Mouse (Mus musculus): Measurements from ENCODE around the gene 2610318N02Rik. TPM values are rescaled to one million over a fixed set of nuclear protein-coding genes. Genes with fewer than 3 reads are reported as not detected.
A peak's percentile ranks its signal among the peaks of the same experiment; 100 is the strongest.

2610318N02Rik gene
- polyA plus RNA-seq, 1 experiment from 2014 or later = 25.8 TPM

GRCm38 (mm10) chr16:17132906-17133200 is 7.9 kb upstream of the 2610318N02Rik start:
- Histone ChIP-seq H3K27ac (replicated peaks) (peak overlapping the region; percentile 19; the same call in 1 of the 2 replicates), H3K9me3 (no peaks in the 10 kb centered on the region), H3K4me3 (peak overlapping the region; percentile 76), H3K27me3 (no peaks in the 10 kb centered on the region), H3K4me2 (peak overlapping the region; percentile 97), H3K4me1 (replicated peaks) (peaks cover 22% of the 10 kb centered on the region), H3K9ac (peak overlapping the region; percentile 63; the same call in 1 of the 2 replicates), H3K36me3 (no peaks in the 10 kb centered on the region)
- WGBS = 38% methylated on average over 7 of the region's 7 CpGs
- ATAC-seq (ENCODE audit: low read depth) = peak; percentile 29; the same call in 1 of the 2 replicates

- no peaks in the 10 kb centered on the region for H3K36me3 ChIP-seq
- H3K4me2 ChIP-seq = peak within 1 kb of the TSS; percentile 97
- H3K9ac ChIP-seq = peak within 1 kb of the TSS; percentile 80
- H3K9me3 ChIP-seq = no peaks in the 10 kb centered on the region
- WGBS = under 1% methylated on average over 47 of the region's 47 CpGs
- peaks cover 22% of the 10 kb centered on the region for H3K4me1 ChIP-seq (replicated peaks)
- peak within 1 kb of the TSS; percentile 87 for H3K27ac ChIP-seq (replicated peaks)
- H3K4me3 ChIP-seq = peak within 1 kb of the TSS; percentile 76
- H3K27me3 ChIP-seq = no peaks in the 10 kb centered on the region
- peak; percentile 99 for ATAC-seq (ENCODE audit: low read depth)
Observed at GRCm38 (mm10) chr16:17132089-17132905, 7.3 kb upstream of the 2610318N02Rik start, which contains the start of gene Sdf2l1. Gene Sdf2l1, minus strand, starts transcription at chr16:17132383.

- ATAC-seq (ENCODE audit: low read depth) = peak; percentile 15
- WGBS = 3% methylated on average over 43 of the region's 43 CpGs
- peaks cover 22% of the 10 kb centered on the region for H3K4me1 ChIP-seq (replicated peaks)
Observed at GRCm38 (mm10) chr16:17131191-17132088, 6.5 kb upstream of the 2610318N02Rik start.

GRCm38 (mm10) chr16:17127292-17127691 is 2.3 kb upstream of the 2610318N02Rik start:
- Histone ChIP-seq H3K9me3 (no peaks in the 10 kb centered on the region), H3K27ac (replicated peaks) (no peak overlapping the region), H3K4me3 (no peak overlapping the region), H3K4me2 (no peak overlapping the region), H3K27me3 (no peaks in the 10 kb centered on the region), H3K4me1 (replicated peaks) (peaks cover 46% of the 10 kb centered on the region), H3K9ac (no peak overlapping the region), H3K36me3 (no peaks in the 10 kb centered on the region)
- ATAC-seq (ENCODE audit: low read depth) = no peak
- 96% methylated on average over 1 of the region's 1 CpGs for WGBS

More at GRCm38 (mm10) chr16:17131191-17132088, 6.5 kb upstream of the 2610318N02Rik start:
- Histone ChIP-seq H3K27me3 (no peaks in the 10 kb centered on the region), H3K4me3 (peak overlapping the region; percentile 76), H3K4me2 (peak overlapping the region; percentile 97), H3K9ac (peak overlapping the region; percentile 80), H3K36me3 (no peaks in the 10 kb centered on the region), H3K27ac (replicated peaks) (peak overlapping the region; percentile 87), H3K9me3 (no peaks in the 10 kb centered on the region)

DNA sequence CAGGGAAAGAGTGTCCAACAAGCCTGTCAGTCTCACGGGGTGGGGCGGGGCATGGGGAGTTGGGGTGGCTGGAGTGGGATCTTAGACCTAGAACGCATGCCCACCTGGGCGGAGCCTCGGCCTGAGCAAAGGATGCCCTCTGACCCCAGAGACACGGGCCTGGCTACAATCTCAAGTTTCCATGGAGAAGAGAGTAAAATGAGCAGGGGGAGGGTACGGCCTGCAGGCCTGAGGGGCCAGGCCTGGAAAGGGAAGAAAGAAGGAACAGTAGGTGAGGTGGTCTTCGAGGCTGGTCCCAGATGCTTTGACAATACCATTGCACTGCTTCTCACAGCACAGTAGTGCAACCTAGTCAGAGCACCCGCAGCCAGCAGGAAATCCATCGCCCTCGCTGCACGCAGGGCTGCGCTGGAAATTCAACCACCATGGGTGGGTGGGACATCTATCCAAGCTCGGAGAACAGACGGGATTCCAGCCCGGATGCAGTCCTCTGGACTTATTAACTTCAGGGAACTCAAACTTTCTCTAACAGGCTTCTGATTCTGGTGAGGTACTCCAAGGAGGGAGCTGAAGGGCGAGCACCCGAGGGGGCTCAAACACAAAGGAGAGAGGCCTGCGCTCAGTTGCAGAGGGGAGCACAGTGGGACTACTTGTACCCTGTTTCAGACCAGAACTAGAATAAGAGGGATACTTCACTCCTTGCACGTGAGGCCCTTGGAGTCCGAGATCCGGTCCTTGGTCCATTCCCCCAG is 672 bp downstream of the 2610318N02Rik start:
- Histone ChIP-seq H3K27me3 (no peaks in the 10 kb centered on the region), H3K4me2 (peak overlapping the region; percentile 82), H3K4me3 (peak overlapping the region; percentile 49), H3K4me1 (replicated peaks) (peaks cover 45% of the 10 kb centered on the region), H3K36me3 (no peaks in the 10 kb centered on the region), H3K9ac (peak overlapping the region; percentile 73), H3K27ac (replicated peaks) (peak overlapping the region; percentile 35), H3K9me3 (no peaks in the 10 kb centered on the region)
- peak; percentile 40 for ATAC-seq (ENCODE audit: low read depth)
- WGBS = 3% methylated on average over 22 of the region's 22 CpGs

GRCm38 (mm10) chr16:17121569-17121968 is 3.4 kb downstream of the 2610318N02Rik start:
- ATAC-seq (ENCODE audit: low read depth) = no peak
- WGBS = 57% methylated on average over 14 of the region's 14 CpGs
- no peaks in the 10 kb centered on the region for H3K27me3 ChIP-seq
- H3K36me3 ChIP-seq = peaks cover 10% of the 10 kb centered on the region; the same call in 1 of the 2 replicates
- H3K9me3 ChIP-seq = no peaks in the 10 kb centered on the region
- peaks cover 45% of the 10 kb centered on the region for H3K4me1 ChIP-seq (replicated peaks)
- peak overlapping the region; percentile 33 for H3K4me2 ChIP-seq
- H3K9ac ChIP-seq = peak overlapping the region; percentile 22; the same call in 1 of the 2 replicates
- H3K27ac ChIP-seq (replicated peaks) = no peak overlapping the region
- peak overlapping the region; percentile 9; the same call in 1 of the 2 replicates for H3K4me3 ChIP-seq

- Histone ChIP-seq H3K4me3 (no peak overlapping the region), H3K4me1 (replicated peaks) (peaks cover 15% of the 10 kb centered on the region), H3K36me3 (peaks cover 26% of the 10 kb centered on the region), H3K27me3 (no peaks in the 10 kb centered on the region), H3K9me3 (no peaks in the 10 kb centered on the region), H3K9ac (no peak overlapping the region), H3K27ac (replicated peaks) (no peak overlapping the region), H3K4me2 (no peak overlapping the region)
- no peak for ATAC-seq (ENCODE audit: low read depth)
- WGBS = 85% methylated on average over 5 of the region's 5 CpGs
Observed at GRCm38 (mm10) chr16:17117309-17117799, 7.6 kb downstream of the 2610318N02Rik start.

DNA sequence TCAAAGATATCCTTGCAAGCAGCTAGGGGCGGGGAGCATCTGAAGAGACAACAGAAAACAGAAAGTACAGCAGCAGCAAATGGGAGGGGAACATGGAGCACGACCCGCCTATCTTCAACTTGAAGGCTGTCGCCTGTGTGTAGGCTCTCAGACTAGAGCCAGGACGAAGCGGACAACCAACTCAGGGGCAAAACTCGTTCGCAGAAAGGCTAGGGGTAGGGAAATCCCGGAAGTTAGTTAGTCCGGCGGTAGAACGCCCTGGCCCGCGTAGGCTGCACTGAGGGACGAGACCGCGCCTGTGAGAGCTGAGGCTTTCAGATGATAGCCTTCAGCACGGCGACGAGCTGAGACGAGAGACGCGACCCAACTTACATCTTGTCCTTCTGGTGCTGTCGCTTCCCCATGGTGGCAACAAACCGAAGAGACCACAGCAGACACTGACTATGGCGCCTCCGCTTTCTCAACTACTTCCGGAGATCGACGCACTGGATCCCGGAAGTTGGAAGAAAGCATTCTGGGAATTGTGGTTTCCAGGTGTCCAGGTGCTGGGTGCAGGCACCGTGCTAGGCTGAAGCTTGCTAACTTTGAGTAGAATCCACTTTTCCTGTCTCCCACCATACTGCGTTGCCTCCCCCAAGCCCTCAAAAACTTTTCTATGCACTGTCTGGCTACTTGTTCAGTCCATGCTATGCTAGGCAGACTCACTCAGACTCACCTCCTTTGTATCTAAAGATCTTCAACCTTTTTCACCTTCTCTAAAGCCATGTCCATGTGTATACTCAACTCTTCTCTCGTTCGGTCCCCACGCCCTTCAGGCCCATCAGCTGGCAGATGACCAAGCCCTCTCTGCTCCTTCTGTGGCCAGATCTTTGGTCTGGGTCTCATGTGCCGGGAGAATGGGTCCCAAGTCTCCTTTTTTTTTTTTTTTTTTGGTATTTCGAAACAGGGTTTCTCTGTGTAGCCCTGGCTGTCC is 13.9 kb downstream of the 2610318N02Rik start, which contains the start of gene Ppil2:
Gene Ppil2 (minus strand): TSS at position 487 of the 973 bp plus-strand sequence.
- ATAC-seq (ENCODE audit: low read depth) = peak; percentile 83
- Histone ChIP-seq H3K9me3 (no peaks in the 10 kb centered on the region), H3K9ac (peak within 1 kb of the TSS; percentile 79), H3K36me3 (peaks cover 35% of the 10 kb centered on the region), H3K27ac (replicated peaks) (peak within 1 kb of the TSS; percentile 66), H3K4me1 (replicated peaks) (peaks cover 13% of the 10 kb centered on the region), H3K27me3 (no peaks in the 10 kb centered on the region), H3K4me2 (peak within 1 kb of the TSS; percentile 70), H3K4me3 (peak within 1 kb of the TSS; percentile 86)
- 8% methylated on average over 37 of the region's 38 CpGs for WGBS

DNA sequence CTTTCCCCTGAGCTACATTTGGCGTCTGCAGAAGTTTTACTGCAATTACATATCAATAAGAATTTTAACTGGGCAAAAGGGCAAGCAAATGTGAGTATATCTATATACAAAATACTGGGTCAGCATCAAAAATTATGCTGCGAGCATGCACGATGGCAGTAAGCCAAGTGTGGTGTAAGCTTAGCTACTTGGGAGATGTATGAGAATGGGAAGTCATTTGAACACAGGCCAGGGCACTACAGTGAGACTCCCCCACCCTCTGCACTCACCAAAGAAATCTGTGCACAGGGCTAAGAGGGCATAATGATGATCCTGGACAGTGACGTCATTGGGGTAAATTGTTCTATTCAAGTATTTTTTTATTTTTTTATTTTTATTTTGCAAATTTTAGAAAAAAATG is 20.4 kb downstream of the 2610318N02Rik start:
- no peaks in the 10 kb centered on the region for H3K27me3 ChIP-seq
- WGBS = 91% methylated on average over 4 of the region's 4 CpGs
- no peak for ATAC-seq (ENCODE audit: low read depth)
- no peak overlapping the region for H3K27ac ChIP-seq (replicated peaks)
- peaks cover 80% of the 10 kb centered on the region for H3K36me3 ChIP-seq
- peaks cover 14% of the 10 kb centered on the region for H3K4me1 ChIP-seq (replicated peaks)
- no peak overlapping the region for H3K4me2 ChIP-seq
- H3K4me3 ChIP-seq = no peak overlapping the region
- no peaks in the 10 kb centered on the region for H3K9me3 ChIP-seq
- no peak overlapping the region for H3K9ac ChIP-seq

- peaks cover 92% of the 10 kb centered on the region for H3K36me3 ChIP-seq
- no peak overlapping the region for H3K4me2 ChIP-seq
- no peak overlapping the region for H3K27ac ChIP-seq (replicated peaks)
- ATAC-seq (ENCODE audit: low read depth) = peak; percentile 51; the same call in 1 of the 2 replicates
- no peak overlapping the region for H3K4me3 ChIP-seq
- no peak overlapping the region for H3K9ac ChIP-seq
- H3K27me3 ChIP-seq = no peaks in the 10 kb centered on the region
- no peaks in the 10 kb centered on the region for H3K9me3 ChIP-seq
- WGBS = 72% methylated on average over 7 of the region's 7 CpGs
- peaks cover 12% of the 10 kb centered on the region; the same call in 1 of the 2 replicates for H3K4me1 ChIP-seq (replicated peaks)
Observed at GRCm38 (mm10) chr16:17102630-17103220, 22.2 kb downstream of the 2610318N02Rik start.

All from neural tube, embryonic 13.5 days (tissue).